Mouse (Mus musculus): Measurements from ENCODE around the gene Nek1. TPM values are rescaled to one million over a fixed set of nuclear protein-coding genes. Genes with fewer than 3 reads are reported as not detected.
"Not testable (repeated sequence)": the region's sequence is repeated elsewhere in the genome, so short reads cannot be mapped to it uniquely, and the experiment has no call there.

Gene Nek1
- total RNA-seq, 1 experiment from 2014 or later = 26.3 TPM

DNA sequence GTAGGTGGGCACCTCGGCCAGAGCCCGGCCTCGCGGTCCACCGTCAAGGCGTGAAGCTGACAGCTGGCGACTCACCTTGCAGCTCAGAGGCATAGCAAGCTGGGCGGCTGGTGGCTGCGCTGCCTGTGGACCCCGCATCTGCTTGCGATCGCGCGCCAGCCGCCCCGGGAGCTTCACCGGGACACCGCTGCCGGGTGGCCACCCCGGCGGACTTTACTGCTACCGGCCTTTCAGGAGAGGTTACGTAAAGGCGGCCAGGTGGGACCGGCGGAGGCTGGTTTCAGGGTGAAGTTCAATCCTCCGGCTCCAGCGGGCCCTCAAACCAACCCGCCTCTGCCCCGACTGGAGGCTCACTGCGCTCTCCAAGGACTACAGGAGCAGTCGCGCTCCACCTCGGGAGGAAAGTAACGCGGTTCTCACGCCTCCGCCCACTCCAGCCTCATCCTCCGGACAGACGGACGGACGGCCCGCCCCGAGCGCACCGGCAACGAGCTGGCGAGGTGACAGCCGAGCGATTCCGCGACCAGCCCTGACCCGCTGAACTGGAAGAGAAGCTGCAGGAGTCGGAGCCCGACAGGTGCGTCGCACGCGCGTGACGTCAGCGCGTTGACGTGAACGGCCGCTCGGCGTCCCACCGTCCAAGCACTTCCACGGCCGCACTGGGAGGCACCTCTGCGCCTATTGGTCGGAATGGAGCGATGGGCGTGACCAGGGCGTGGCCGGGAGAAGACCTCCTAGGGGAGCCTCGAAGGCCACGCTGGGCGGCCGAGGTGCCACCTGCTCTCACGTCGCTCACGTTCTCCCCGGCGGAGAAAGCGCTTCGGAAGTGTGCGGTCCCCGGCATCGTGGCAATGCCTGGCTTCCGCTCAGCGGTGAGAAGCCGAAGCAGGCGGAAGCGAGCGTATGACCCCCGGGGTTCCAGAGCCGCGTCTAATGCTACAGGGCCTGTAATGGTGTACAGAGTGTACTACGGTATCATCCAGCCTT, 10.0 kb upstream of the Nek1 start, which contains the start of gene Clcn3:
TSS of gene Clcn3 (minus strand) at position 600 of the 987 bp plus-strand sequence.
- peak; percentile 94 for ATAC-seq (replicated peaks; ENCODE audit: low read depth, poor library complexity, severe bottlenecking)

DNA sequence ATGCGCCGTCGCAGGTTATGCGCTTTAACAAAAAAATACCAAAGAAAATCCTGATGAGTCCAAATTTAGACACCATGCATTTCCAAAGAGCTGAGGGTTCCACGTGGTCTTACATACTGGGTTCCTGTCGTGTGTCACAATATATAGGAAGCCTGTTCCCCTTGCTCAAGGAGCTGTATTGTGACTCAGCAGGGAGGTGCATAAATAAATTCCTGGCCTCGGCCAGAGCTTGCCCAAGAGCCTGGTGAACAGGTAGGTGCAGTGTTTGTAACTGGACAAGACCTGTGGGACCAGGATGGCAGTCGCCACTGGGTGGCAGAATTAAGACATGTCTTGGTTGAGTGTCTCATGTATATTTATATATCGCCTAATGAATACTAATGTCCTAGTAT, 9.3 kb upstream of the Nek1 start:
- ATAC-seq (replicated peaks; ENCODE audit: low read depth, poor library complexity, severe bottlenecking) = peak; percentile 63

DNA sequence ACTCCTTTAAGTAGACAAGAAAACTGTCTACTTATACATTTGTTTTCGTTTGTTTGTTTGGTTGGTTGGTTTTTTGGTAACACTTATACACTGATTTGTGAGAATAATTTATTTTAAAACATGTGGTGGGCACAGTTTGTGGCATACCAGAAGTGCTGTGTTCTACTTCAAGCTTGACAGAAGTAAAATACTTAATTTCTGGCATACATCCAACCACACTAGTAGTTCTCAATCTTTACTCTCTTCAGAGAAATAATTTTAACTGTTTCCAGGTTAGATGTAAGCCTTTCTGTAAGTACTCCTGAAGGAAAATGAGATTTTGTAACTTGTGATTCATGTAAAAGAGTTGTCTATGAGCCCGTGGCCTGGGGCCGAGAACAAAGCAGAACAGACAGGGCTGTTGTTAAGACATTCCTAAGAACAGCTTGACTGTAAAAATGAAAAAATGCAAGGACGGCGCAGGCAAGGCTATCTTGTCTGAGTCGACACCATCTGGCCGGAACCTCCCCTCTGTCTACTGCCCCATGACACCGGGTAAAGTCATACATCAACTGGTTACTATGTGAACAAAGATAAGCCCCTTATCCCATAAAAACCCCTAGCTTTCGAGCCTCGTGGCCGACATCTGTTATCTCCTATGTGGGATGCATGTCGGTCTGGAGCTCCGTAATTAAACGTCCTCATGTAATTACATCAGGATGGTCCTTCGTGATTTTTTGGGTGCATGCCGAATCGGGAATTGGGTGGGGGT, 8.6 kb upstream of the Nek1 start:
- ATAC-seq (replicated peaks; ENCODE audit: low read depth, poor library complexity, severe bottlenecking) = not testable (repeated sequence)

DNA sequence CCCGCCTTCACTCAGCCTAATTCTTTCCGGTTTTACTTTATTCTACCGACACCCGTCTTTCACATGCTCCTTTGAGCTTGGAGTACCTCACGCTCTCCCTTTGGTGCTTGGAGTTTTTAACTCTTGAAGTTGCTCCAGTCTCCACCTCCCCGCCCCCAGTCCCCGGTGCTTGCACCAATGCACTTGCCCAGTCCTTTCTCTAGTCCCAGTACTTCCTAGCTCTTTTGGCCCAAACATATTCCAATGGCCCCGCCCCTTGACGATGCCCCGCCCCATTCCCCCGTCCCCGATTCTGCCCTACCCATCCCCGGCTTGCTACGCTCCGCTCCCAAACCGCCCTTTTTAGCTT, 460 bp upstream of the Nek1 start:
- ATAC-seq (replicated peaks; ENCODE audit: low read depth, poor library complexity, severe bottlenecking) = peak; percentile 73

DNA sequence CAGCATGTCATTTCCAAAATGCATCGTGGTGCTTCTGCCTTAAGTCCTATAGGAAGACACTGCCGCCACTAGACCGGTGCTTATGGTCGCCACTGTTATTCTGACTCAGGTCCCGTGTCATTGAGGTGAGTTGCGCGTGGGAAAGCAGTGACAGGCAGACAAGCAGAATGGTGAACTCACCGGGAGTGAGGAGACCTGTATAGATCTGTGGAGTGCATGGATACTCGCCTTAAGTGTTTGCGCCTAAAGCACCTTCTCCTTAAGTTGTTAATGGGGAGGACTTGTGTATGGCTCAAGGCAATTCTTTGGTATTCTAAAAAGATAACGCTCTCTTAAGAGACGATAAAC, 618 bp downstream of the Nek1 start:
- peak; percentile 12; the same call in 1 of the 2 replicates for ATAC-seq (replicated peaks; ENCODE audit: low read depth, poor library complexity, severe bottlenecking)

DNA sequence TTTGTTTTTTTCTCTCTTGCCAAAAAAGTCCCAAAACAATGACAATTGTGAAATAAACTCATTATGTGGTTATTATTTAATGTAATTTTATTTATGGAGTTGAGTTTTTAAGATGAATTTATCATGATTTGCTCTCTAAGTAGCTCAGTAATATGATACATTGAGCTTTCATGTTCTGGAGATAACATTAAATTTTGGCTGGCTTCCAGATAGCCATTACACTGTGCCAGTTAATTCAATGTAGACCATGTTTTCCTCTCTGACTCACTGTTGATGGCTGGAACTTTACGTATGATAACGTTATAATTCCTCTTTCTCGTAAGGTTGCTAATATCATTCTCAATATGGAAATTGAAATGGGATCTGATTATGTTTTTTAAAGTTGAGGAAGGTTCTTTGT, 3.5 kb downstream of the Nek1 start:
- no peak for ATAC-seq (replicated peaks; ENCODE audit: low read depth, poor library complexity, severe bottlenecking)

DNA sequence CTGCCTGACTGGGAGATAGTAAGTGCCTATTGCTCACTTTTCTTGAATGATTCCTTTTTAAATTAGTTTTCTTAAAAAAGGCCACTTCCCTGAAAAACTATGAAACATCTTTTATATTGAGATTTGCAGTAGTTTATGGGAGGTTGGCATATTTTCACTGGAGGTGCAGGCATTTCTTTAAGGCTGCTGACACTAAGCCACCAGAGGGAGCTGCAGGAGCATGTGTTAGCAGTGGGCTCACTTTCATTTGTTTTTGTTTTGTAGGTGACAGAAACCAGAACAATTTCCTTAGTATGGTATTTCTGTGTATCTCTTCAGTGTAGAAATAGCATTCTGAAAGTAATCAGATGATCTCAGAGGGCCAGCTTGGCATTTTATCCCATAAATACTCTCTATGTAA, 49.0 kb downstream of the Nek1 start:
- ATAC-seq (replicated peaks; ENCODE audit: low read depth, poor library complexity, severe bottlenecking) = peak; percentile 66; the same call in 1 of the 2 replicates

DNA sequence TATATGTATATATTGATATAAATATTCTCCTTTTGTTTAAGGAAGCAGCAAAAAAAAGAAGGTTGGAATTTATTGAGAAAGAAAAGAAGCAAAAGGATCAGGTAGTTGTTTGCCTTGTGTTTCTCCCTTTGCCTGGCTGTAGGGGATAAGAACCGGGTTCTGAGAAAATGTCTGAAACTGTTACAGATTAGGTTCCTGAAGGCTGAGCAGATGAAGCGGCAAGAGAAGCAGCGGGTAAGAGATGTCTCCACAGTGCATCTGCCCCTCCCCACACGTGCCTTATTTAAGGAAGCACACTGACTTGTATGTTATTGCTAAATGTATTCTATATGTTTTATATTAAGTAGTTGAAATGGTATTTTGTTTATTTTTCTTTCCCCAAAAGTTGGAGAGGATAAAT, 50.9 kb downstream of the Nek1 start:
- ATAC-seq (replicated peaks; ENCODE audit: low read depth, poor library complexity, severe bottlenecking) = no peak

DNA sequence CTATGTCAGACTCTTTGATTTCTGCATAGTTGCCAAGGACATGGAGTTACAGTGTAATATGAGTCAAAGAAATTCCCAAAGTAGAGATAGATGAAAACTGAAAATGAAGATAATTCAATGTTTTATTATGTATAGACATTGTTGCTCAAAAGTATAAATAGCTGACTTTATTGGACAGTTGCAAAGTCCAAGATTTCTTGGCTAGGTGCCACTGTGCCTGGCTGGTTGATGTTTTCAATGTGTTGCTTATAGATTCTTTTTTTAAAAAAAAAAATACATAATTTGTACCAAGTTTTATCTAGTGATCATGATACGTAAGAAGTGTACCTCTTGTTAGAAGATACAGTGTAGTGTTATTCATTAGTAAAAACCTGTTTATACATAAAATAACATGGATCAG, 53.8 kb downstream of the Nek1 start:
- ATAC-seq (replicated peaks; ENCODE audit: low read depth, poor library complexity, severe bottlenecking) = no peak

DNA sequence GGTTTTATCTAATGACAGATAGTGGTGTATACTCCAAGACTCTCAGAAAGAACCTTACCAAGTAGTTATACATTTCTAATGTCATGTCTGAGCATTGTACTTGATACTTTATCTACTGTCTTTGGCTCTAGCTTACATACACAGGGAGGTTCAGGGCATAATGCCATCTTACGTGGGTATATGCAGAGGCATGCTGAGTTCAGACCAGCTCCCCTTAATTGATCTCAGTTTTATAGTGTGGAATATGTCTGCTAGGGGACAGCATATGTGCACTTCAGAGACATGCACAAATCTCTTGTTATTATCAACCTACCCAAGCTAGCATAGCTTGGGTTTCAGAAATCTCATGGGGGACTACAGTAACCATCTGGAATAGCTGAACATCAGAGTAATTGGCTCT, 60.0 kb downstream of the Nek1 start:
- no peak for ATAC-seq (replicated peaks; ENCODE audit: low read depth, poor library complexity, severe bottlenecking)

DNA sequence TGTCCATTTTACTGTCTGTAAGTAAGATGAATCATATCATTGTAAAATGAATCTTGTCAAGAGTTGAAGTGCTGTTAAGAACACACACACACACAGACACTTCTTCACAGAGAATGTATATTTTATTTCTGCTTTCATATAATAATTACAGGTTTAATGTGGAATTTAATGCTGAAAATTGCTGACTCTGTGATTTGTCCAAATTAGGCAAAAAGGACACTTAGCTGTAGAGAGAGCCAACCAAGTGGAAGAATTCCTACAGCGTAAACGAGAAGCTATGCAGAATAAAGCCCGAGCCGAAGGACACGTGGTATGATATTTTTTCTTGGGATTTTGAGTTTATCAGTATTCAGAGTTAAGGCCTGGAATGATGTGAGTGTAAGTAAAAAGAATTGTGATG, 61.3 kb downstream of the Nek1 start:
- ATAC-seq (replicated peaks; ENCODE audit: low read depth, poor library complexity, severe bottlenecking) = no peak

DNA sequence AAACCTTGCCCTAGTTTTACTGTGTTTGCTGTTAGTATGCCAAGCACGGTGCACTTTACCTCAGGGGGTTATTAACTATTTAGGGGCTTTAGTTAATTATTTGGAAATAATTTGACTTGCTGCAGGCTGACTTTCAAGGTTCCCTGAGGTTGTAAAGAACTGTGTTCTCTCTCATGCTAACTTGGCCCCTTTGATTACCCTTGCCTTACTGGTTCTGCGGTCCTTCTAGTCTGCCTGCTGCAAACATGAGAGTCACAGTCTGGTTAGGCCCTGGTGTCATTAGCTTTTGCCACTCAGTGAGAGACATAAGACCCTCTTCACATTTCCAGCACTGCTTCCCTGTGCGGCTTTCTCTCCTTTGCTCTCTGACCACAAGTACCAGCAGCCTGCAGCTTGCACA, 64.0 kb downstream of the Nek1 start:
- ATAC-seq (replicated peaks; ENCODE audit: low read depth, poor library complexity, severe bottlenecking) = no peak

DNA sequence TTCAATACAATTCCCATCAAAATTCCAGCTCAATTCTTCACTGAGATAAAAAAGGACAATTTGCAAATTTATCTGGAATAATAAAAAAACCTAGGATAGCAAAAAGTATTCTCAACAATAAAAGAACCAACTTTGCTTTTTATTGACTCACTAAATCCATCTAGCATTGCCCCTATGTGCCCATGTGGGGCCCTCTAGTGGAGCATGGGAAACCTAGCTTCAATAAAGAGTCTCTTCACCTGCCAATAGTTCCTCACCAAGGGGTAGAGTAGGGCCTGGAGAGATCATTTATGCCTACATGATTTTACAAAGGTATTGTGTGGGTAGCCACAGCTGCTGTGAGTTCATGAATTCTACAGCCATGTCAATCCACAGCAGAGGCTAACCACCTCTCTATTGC, 66.1 kb downstream of the Nek1 start:
- peak; percentile 78 for ATAC-seq (replicated peaks; ENCODE audit: low read depth, poor library complexity, severe bottlenecking)

DNA sequence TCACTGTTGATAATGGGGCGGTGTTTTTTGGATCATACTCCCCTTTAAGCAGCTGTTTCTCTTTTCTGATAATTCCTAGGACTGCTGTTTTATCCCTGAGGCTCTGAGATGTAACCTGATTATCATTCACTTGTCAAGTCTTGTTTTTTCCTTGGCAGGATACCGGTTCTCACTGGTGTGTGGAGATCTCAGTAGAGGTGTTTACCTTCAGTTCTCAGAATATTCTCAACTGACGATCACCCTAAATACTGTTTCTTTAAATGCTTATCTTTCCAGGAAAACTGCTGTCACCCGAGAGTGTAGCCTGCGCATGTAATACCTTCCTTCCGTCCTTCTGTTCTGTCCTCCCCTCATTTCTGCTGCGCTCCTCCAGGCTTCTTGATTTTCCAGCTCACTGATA, 67.4 kb downstream of the Nek1 start:
- no peak for ATAC-seq (replicated peaks; ENCODE audit: low read depth, poor library complexity, severe bottlenecking)

DNA sequence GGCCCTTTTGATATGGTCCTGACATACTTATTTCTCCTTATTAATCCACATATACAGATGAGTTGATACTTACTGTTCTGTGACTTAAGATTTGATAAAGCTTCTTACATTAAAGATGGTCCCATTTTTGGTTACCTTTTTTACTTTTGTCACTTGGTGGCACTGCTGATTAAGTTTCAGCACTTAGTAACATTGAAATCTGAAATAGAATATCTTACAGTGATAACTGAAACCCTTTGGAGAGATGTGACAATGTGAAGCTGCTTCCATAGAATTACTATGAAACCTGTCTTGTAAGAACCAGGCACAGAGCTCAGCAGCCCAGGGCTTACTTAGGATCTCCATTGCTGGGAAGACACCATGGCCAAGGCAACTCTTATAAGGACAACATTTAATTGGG, 82.1 kb downstream of the Nek1 start:
- ATAC-seq (replicated peaks; ENCODE audit: low read depth, poor library complexity, severe bottlenecking) = no peak

DNA sequence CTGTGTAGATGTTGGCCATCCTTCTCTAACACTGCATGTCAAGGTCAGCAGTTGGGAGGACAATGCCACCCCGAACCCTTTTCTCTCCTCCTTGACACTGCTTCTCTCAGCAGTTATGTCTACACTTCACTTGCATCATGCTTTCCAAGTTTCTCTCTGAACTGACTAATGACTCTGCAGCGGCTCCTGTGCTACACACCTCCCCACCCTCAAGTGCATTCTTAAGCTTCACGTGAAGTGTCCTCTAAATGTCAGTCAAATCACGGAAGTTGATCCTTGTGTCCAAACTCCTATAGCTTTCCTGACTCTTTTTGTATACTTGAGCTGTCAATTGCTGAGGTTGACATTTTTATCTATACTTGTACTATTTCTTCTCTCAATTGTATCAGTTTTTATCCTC, 117.5 kb downstream of the Nek1 start:
- ATAC-seq (replicated peaks; ENCODE audit: low read depth, poor library complexity, severe bottlenecking) = no peak

DNA sequence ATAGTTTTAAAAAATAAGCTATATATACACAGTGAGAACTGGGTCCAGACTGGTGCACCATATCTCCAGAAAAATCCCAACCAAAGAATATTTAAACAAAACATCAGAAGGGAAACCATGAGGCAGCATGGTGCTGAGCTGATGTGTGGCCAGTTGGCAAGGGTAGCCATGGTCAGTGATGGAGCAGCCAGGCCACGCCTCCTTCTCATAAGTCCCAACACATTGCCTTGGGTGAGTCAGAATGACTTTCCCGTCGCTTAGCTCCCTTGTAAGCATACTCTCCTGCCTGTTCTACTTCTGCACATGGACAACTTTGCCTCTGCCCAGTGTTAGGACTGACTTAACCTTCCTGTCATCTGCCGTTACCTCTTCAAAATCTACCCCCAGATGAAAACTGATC, 118.9 kb downstream of the Nek1 start:
- ATAC-seq (replicated peaks; ENCODE audit: low read depth, poor library complexity, severe bottlenecking) = no peak

DNA sequence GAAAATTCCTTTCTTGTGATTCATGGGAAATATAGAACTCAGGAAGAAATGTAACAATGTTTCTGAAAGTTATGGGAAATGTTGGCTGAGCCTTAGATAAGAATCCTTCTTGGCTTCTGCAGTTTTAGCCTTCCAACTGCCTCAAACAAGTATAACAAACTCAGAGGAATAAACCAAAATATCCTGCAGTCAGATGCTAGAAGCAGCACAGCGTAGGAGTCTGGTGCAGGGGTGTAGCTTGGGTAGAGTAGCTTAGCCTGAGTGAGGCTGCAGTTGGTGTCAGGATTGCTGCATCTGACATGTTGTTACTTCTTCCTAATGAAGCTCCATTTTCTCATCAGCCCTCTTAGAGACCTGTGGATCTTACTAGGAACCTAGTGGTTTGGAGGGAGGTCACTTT, 128.6 kb downstream of the Nek1 start:
- no peak for ATAC-seq (replicated peaks; ENCODE audit: low read depth, poor library complexity, severe bottlenecking)

DNA sequence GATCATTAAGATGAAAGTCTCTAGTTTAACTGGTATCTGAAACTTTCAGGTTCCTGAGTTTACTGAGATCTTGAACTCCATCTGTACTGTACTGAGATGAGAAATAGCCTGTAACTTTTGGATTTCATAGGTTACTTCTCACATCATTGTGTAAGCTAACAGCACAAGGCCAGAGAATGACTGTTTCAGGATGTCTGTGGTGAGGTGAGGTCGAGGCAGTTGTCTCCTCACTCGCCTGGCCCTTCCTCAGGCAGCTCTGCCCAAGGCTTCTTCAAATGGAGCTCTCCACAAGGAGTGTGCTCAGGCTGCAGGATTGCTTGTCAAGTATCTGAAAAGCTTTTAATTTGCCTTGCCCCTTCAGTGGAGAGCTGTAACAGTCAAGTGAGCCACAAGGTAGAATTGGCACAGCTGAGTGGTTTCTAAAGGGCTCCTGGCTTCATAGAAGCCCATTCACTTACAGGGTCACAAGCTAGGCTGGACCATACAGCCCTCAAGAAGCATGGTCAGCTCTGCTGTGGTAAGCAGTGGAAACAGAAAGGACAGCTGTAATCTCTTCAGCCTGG, 134.4 kb downstream of the Nek1 start:
- 0 out of 2 replicates have a peak, but pooled peaks have one; percentile 29 for ATAC-seq (replicated peaks; ENCODE audit: low read depth, poor library complexity, severe bottlenecking)

DNA sequence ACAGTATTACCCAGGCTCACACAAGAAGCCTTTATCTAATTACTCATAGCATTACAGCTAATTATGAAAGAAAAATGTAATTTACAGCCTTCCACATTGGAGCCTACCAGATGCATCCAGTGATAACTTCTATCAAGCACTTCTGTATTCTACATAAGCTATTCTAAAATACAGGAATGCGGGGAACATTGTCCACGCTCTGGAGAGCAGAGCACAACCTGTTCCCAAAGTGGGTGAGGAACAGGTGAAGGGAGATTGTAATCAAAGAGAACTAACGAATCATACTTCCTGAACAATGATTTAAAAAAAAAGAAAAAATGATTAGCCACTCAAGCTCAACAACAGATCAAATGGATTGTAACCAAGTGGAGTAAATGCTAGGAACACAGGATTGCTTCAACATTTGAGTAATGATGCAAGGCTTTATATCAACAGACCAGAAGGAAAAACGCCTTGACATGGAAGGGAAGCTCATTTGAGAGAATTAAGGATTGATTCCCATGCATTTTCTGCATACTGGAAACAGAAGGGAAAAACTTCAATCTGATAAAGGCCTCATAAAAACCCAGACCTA, 139.7 kb downstream of the Nek1 start:
- no peak for ATAC-seq (replicated peaks; ENCODE audit: low read depth, poor library complexity, severe bottlenecking)

DNA sequence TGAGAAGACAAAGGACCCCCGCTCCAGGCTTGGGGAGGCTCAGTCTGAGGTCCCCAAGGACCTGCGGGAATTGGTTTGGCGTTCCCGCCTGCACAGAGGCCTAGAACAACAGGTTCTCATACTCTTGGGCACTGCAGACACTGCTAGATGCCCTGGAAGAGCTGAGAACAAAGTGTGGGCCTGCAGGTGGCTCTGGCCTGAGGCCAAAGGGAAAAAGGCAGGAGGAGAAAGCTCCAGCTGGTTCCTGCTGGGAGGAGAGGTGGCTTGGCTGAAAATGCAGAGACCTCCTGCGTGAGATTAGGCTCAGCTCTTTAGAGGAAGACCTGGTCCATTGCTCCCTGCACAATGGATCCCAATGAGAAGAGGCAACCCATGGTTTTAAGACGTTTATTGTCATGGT, 148.9 kb downstream of the Nek1 start:
- no peak for ATAC-seq (replicated peaks; ENCODE audit: low read depth, poor library complexity, severe bottlenecking)
